Mouse (Mus musculus) layer of hippocampus, adult 9-10 months (tissue): ENCODE data around the gene Vmn2r58.
"Not testable (repeated sequence)": the region's sequence is repeated elsewhere in the genome, so short reads cannot be mapped to it uniquely, and the experiment has no call there.

Experiments
- DNase-seq: peaks from one replicate; pipeline ENCODE4 v3.0.0; 2022; ENCODE audit warnings: low spot score

The Vmn2r58 gene

DNA sequence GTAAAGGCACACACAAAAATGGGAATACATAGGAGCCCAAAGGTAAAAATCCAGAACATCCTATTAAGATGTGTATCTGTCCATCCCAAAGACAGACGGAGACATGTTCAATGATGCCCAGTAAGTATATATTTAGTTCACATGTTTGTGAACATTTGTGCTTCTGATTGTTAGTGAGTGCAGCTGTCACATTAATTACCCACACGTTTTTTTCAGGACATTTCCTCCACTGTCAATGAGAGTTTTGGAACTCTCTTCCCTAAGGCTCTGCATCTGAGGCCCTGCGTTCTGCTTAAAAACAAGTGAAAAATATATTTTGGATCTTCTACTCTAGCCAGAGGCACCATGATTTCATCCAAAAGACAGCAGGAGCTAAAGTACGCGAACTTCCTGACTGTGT is at the start of gene Vmn2r58:
TSS of gene Vmn2r58 (minus strand) at position 101 of the 400 bp plus-strand sequence.
- not testable (repeated sequence) for DNase-seq
